Mouse (Mus musculus): ENCODE measurements around the gene Nol10.

Gene Nol10

DNA sequence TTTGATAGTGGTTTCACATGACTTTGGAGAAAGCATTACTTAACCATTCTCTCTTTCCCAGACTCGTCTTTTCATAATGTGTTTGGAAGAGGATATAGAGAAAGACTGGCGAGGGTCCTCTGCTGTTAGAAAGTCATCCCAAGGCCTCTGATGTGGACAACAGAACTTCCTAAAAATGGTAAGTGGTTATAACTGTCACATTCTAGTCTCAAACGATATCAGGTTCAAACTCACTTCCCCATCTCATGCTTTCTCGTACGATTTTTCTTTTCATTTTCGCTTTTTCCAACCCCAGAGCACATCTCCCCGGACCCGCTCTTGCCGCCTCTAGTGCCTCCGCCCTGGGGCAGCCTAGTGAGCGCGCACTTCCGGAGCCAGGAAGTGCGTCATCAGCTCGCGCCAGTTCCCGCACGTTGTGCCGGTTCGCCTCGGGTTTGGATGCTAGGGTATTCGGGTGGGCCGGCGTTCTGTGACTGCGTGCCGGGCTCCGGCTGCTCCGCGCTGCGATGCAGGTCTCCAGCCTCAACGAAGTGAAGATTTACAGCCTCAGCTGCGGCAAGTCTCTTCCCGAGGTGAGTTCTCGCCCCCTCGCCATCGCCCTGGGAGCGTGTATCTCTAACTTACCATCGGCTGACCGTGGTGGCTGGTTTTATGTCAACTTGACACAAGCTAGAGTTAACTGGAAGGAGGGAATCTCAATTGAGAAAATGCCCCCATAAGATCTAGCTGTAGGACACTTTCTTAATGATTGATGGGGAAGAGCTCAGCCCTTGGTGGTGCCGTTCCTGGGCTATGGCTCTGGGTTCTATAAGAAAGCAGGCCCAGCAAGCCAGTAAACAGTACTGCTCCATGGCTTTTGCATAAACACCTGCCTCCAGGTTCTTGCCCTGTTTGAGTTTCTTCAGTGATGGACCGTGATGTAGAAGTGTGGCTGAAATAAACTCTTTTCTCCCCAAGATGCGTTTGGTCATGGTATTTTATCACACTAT is at the start of gene Nol10:
Gene Nol10 (plus strand): TSS at position 411 of the 989 bp plus-strand sequence.
- DNase-seq, result peak; percentile 92 to 95

DNA sequence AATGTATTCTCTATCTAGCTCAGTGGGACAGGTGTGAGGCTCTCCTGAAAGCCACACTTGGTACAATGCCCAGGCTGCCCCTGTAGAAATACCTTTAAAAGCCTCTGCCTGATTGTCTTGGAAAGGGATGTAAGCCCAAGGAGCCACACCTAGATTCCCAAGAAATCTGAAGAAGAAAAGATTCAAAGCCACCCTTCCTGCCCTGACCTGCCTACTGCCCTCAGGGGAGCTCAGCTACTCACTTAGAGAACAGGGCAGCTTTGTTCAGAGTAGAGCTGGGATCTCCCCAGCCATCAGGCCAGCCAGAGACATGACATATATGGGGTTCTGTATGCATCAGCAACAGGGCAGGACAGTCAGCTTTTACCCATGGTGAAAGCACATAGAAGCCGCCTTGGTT is 48.4 kb upstream of the Nol10 start:
- no peak for DNase-seq

DNA sequence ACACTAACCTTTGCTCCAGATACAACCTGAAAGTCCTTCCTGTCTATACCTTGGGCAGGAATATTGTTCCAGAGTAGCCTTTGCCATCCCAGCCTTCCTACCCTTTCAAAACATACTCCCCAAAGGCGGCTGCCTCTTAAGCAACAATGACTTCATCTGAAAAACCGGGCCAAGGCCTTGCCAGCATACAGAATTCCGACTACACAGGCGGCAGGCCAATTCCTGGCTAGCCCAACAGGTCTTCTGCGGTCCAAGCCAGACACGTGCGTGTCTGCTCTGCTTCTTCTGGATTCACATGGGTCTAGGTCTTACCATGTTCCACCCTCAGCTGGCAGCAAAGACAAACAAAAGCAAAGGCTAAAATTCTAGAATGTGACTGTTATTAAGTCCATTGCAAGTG is 42.8 kb upstream of the Nol10 start:
- peak; percentile 22 for DNase-seq

DNA sequence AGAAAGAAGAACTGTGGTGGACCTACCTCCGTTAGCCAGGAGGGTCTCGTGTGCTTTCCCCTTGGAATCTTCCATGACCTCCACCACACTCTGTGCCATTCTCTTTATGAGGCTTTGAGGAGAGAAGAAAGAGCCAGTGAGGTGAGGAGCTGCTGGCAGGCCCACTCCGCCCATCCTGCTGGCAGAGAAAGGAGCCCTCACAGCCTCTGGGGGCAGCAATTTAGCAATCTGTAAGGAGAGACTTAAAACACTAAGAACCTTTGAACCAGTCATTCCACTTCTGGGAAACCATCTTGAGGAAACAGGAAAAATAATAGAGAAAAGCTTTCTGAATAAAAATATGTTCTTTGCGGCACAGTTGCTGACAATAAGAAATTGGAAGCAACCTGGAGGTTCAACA is 40.0 kb upstream of the Nol10 start:
- DNase-seq, result no peak

DNA sequence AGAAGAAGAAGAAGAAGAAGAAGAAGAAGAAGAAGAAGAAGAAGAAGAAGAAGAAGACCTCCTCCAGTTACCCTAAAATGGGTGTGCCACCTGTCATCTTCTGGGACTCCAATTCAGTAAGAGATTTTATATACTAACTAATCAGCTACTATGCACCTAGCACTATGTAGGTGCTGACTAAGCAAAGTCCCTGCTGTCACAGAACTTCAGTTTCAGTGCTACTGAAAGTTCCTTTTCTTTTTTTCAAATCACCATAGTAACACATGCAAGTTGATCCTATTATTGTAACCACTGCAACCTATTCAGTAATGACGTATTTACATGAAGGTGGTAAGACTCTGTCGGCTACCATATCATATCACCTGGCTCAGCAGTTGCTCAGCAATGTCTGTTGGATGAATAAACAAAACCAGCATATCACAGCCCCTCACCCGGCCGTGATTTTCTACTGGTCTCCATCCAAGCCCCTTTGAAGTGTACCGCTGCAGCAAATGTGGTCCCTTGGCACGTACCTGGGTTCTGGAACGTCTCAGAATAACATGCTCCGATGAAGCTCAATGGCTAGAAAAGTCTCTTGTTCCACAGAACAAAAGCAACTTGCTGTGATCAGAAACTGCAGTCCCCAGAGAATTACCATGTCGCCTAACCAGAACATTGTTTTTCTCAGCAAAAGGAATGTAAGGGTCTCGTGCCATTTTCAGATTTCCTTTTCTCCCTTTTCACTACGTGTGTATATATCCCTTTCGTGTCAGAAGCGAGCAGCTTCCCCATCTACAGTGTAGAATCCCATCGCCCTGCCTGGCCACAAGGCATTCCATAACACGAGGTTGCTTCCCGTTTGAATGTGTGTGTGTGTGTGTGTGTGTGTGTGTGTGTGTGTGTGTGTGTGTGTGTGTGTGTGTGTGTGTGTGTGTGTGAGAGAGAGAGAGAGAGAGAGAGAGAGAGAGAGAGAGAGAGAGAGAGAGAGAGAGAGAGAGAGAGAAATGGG is 37.1 kb upstream of the Nol10 start:
- DNase-seq, result no peak

DNA sequence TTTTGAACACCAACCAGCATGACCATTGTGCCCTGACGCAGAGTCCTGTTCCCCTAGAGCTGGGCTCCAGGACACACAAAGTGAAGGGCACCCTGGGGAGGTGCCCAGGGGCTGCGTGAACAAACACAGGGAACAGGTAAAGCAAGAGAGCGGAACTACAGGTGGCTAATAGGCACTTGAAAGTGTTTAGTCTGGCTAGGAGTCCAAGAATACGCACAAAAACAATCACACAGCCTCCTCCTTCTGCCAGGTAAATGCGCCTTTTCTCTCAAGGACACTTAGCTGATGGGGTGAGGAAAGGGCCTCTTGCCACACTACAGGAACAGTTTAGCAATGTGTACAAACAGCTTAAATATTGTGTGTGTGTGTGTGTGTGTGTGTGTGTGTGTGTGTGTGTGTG is 32.2 kb upstream of the Nol10 start:
- no peak for DNase-seq

DNA sequence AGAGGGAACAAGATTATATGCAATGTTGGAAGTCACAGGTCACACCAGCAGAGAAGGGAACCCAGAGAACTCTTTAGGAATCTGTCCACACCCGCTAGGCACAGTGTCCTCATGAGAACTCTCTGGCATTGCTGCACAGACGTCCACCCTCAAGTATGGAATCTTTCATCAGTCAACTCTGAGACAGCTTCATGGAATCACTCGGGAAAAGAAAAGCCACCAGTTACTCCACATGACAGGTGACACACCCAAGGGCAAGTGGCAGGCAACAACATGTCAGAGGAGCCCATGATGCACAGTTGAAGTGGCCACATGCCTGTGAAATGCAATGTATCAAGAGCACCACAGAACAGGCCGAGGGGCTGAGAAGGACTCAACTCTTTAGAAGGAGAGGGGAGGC is 30.3 kb upstream of the Nol10 start:
- DNase-seq, result no peak

DNA sequence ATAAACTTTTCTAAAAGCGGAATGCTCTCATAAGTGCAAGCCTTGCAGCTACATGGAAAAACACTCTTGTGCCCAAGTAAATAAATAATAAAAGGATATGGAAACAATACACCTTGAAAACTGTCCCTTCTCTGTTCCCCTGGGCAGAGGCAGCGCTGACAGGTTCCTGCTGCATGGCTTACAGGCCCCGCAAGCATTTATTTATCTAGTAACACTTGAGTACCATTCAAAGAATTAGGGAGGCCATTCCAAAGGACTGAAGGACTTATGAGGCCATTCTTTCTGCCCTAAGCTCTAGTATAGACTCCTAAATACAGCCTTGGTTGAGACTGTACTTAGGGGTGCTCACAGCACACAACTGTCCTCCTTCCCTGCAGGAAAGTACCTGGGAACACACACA is 29.8 kb upstream of the Nol10 start:
- DNase-seq, result no peak

DNA sequence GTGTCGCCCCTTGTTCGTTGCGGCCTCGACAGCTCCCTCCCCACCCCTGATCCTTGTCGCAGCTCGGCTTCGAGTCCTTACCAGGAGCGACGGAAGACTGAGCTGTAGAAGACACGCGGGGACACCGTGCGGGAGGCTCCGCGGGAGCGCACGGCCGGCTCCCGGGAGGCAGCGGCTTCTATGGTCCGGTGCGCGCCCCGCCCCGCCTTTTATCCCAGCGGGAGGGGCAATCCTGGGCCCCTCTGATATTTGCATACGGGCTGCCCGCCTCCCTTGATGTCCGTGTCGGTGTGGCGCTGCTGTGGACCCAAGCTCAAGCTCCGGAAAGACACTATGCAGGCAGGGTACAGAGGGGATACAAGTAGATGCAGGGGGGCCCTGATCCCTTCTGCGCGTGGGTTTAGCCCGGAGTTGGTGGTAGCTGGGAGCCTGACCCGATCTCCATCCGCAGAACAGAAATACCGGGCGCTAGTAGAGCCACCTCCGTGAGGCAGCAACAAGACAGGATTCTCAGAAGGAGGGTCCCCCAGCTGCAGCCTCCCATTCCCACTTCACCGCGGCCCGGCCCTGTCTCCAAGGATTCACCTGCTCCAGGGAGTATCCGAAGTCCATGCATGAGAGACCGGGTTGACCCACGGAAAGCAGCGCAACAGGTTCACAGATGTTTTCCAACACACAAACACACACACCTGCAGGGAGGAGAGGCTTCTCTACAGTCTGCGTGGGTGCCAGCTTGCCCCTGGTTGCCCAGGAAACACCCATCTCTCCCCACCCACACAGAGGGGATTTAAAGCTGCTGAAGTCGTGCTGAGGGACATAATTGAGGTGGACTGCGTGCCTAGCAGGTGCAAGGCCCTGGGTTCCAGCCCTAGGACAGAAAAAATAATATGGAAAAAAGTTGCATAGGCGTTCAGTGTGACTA is 23.4 kb upstream of the Nol10 start:
- no peak for DNase-seq

DNA sequence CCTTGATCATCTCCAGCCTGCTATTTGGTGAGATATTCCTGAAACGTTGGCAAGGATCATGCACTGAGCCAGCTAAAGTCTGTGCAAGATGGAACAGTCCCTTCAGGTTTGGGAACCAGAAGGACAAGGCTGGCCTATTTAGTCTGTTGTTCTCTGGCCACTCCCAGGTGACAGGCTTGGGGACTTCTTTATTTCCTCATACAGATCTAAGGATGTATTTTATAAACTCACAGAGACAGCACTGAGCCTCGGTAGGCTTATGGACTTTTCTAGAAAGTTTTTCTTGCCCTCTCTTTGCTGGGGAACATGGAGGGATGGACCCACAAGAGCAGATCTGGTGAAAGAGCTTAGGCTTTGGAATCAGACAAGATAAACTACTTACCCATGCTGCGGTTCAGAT is 19.0 kb upstream of the Nol10 start, which contains the start of gene Atp6v1c2:
Gene Atp6v1c2 (minus strand): TSS at position 101 of the 400 bp plus-strand sequence.
- no peak for DNase-seq

DNA sequence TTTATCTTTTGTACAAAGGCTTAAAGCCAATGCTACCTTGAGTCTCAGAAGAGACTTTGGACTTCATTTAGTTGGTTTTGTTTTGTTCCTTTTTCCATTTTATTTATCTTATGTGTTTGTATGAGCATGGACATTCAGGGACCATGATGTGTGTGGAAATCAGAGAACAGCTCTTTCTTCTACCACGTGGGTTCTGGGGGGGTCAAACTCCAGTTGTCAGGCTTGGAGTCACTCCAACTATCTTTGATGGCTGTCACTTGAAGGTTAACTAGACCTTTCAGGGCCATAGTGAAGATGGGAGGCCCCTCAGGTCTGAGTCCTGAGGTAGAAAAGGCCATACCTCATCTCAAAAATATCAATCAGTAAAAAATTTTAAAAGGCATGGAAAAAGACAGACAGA is 14.8 kb upstream of the Nol10 start:
- no peak for DNase-seq

DNA sequence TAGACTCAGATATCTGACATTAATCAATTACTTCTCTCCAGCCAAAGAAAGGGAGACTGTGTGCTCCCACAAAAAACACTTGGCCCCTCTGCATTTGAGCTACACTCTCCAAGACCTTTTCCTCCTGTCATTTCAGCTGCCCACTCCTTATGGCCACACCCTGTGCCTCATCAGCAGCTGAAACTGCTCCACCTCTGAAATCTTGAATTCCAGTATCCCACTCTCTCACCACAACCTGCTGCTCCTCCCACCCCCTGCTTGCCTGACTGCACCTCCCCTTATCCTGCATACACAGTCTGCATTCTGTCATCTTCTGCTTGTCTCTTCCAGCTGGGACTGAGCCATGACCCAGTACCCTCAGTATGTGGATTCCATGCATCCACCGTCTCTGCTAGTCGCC is 9.9 kb upstream of the Nol10 start:
- DNase-seq, result no peak

DNA sequence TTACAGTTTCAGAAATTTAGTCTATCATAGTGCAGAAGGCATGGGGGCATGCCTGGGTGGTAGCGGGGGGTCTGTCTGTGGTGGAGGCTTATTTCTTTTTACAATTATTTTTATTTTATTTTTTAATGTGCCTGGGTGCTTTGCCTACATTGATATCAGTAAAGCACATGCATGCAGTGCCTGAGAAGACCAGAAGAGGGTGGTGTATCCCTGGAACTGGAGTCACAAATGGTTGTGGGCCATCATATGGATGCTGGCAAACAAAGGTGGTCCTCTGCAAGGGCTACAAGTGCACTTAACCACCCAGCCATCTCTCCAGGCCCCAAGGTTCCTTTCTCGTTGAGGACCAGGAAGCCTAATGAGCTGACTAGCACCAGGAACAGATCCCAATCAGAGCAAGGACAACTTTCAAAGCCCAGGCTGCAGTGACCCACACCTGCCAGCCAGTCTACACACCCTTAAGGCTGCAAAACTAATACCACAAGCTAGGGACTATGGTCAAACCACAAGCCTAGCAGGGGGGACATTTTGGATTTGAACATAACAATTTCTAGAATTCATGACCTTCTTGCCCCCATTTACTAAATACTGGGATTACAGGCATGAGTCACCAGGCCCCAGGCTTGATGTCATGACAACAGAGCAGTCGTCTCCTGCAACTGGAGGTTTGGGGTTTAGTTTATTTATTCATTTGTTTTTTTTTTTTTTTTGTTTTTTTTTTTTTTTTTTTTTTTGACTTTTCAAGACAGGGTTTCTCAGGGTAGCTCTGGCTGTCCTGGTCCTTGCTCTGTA is 8.9 kb upstream of the Nol10 start:
- no peak for DNase-seq

DNA sequence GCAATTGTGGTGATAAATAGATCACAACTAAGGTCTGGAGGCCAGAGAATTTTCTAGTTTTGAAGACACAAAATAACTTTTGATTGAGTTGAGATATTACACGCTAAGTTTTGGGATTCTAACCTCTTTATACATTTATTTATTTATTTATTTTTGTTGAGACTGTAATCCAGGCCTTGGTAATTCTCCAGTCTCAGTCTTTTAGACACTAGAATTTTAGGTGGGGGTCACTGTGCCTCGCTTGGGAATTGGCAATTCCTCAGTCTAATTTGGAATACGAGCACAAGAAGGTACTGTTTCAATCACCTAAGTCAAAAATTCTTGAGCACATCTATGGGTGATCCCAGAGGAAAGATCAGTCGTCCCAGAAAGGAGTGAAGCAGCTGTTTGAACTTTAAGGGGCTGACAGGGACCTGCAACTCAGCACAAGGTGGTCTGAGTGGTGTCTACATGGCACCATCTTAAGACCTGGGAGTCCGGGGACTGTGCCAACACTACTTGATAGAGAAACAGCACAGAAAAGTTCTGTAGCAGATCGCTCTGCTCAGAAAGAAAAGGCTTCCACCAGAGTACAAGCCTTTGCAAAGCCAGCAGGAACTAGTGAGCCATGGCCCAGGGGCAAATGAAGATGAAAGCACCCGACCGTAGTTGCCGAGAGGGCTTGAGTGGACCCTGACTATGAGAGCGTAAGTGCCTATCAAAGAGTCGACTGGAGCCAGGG is 771 bp upstream of the Nol10 start:
- peak; percentile 38 to 47 for DNase-seq

DNA sequence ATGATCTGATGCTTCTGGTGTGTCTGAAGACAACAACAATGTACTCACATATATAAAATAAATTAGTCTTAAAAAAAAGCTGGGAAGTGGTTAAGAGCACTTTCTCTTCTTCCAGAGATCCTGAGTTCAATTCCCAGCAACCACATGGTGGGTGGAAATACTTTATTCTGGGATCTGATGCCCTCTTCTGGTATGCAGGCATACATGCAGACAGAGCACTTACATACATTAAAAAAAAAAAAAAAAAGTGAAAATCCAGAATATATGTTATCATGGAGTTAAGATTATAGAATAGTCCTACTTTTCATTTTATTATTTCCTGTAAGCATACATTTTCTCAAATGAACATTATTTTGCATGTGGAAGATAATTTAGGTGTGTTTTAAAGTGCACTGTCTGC is 1.8 kb downstream of the Nol10 start:
- no peak for DNase-seq

DNA sequence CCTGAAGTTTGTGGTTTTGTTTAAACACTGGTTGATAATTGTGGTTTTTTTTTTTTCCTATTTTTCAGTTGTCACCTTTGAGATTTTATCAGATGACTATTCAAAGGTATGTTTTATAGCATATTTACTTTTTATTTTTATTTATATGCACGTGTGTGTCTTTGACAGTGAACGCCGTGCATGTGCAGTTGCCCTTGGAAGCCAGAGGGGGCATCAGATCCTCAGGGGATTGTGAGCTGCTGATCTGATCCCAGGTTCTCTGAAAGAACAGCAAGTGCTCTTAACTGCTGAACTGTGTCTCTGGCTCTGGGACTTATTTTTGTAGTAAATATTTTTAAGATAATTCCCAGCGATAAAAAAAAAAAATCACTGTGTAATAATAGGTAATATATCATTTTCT is 8.6 kb downstream of the Nol10 start:
- DNase-seq, result no peak

DNA sequence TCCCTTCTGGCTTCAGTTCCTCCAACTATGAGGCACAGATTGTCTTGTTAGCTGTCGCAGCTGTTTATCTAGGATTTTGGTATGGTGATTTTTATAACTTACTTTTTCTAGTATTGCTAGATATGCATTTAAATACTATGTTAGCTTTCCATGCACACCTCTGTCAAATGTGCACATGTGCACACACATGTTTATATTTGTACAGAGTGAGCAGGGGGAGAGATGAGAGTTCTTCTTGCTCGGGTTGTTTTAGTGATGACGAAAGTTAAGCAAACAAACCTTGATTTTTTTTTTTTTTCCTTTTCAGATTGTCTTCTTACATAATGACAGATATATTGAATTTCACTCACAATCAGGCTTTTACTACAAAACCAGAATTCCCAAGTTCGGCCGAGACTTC is 9.5 kb downstream of the Nol10 start:
- no peak for DNase-seq

DNA sequence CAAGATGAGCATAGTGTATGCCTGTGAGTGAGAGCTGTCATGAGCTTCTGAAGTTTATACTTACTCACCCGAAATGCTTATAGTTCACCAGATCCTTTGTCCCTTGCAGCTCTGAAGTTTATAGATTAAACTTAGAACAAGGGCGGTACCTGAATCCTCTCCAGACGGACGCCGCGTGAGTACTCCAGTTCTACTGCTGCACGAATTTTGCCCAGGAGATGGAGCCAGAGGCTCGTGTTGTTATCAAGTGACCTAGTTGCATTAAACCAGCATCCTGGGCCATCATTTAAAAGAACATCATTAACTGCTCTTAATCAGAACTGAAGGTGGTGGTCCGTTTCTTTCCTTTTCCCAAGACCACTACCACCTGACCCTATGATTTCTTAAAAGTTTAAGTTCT is 10.7 kb downstream of the Nol10 start:
- DNase-seq, result peak; percentile 16 to 24

DNA sequence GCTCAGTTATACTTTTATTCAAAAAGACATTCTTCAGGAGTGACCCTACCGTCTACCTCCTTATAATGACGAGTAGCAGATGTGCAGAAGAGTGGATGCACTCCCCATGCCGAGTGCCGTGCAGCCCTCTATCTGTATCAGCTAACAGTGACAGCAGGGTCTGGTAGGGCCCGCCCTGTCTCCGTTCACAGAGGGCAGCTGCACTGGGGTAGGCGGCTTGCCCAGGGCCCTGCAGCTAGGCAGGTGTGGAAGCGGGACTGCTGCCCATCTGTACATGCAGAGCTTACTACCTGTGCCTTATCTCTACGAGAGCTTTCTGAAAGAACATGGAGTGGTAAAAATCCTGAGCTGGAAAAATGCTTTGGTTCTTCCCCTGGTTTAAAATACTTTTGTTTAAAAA is 11.8 kb downstream of the Nol10 start:
- no peak for DNase-seq

DNA sequence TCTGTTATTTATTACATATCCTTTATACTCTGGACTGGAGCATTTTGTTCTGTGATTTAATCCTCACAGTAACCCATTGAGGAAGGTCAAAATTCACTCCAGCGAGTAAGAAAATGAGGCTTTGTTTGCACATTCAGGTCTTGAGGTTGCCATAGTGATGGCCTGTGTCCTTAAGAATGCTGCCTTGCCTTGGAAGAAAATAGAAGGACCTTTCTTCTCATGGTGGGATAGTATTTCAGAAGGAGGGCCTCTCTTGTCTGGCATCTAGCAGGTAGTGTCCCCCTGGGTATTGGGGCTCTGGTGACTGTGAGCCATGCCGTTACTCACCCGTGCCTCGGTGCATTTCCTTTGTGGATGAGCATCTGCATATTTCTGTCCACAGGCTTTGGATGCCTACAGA is 12.4 kb downstream of the Nol10 start:
- DNase-seq, result no peak

DNA sequence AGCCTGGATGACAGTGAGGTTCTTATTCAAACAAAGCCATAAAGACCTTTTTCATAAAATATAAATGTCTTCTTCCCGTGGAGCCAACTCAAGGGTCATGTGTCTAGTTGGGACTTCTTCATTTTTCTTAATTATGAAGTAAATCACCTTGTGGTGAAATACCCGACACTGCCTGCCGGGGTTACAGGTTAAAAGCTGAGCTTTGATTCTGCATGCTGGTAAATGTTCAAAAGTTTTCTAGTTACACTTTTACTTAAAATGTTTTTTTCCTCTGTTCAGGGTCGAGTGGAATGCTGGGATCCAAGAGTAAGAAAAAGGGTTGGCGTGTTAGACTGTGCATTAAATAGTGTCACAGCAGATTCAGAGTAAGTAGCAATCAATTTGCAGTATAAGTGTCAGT is 14.1 kb downstream of the Nol10 start:
- no peak for DNase-seq
